Mouse (Mus musculus) left cerebral cortex, adult 6 months (tissue): ENCODE results near the gene Stac. TPM values are rescaled to one million over a fixed set of nuclear protein-coding genes. Genes with fewer than 3 reads are reported as not detected.

Source experiments
- long read RNA-seq, 2 experiments: library from polyadenylated mRNA; unstranded; transcript quantifications; one replicate each; pipeline ENCODE4 v2.0.0; 2019 to 2020
- polyA plus RNA-seq: library from polyadenylated mRNA; unstranded; fragments of <200 nt; fragmentation: Nextera tagmentation; gene quantifications from 2 replicates; pipeline ENCODE4 v1.2.3, GENCODE M21; 2021

Gene Stac
- 0.23 and 0.39 TPM in 2 replicates for polyA plus RNA-seq
- long read RNA-seq, experiment 1, partial matches to known transcripts: 0 of 2 reads
- long read RNA-seq, experiment 1, other reads (novel, unspliced or antisense): 2 of 2 reads
- long read RNA-seq, experiment 2: 0 reads

DNA sequence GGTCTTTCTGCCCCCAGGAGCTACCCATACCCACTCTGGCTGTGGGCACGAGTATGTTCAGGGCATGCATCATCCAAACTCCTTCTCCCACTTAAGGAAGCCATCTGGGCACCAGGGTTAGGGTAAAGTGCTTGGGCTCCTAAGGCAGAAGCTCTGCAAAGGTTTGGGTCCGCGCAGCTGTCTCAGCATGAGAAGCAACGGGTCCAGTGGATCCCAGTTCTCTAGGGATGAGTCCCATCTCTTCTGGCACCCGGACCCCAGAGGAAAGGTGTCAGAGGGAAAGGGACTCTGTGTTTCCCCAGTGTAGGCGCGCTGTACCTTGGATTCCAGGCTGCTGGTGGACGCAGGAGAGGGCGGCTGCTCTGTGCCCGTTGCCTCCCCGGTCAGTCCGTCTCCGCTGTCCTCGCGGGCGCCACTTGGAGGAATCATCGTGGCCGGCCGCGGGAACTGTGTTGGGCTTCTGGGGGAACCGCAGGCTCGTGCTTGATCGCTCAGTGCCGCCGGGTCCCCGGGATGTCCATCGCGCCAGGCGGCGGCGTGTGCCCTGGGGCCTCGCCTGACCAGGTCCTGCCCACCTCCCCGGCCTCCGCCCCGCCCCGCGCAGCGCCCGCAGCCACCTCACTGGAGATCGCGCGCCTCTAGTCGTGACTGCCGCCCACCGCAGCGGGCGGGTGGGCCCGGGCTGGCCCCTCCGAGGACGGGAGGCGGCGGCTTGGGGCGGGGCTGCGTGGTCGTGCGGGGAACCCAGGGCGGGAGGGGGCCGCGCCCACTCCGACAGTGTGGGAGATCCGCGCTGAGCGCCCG, at the start of gene Stac:
TSS of gene Stac (minus strand) at position 669 of the 804 bp plus-strand sequence.

